Mouse (Mus musculus) kidney, adult 18-20 months (tissue): ENCODE measurements around the gene Aff3.

Experiments
- DNase-seq: peaks from one replicate; pipeline ENCODE4 v3.0.0; 2021

Gene Aff3

GRCm38 (mm10) chr1:38654981-38655540, 9.7 kb downstream of the Aff3 start:
- DNase-seq = no peak

DNA sequence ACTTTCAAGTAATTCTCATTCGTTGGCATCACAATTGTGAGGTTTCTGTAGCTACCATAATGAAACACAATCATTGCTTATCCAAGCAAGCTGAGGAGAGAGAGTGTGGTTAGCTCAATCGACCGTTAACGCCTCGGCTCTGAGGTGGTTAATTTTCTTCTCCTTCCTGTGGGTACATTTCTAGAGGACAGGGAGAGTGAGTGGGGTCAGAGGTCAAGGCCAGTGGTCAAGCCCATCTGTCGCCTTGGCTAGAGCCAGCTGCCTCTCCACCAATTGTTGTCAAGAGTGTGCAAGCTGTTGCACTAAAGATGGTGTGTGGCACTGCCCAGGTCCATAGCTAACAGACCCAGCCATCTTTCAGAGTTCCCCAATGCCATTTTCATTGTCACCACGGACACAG, 14.7 kb downstream of the Aff3 start:
- no peak for DNase-seq

DNA sequence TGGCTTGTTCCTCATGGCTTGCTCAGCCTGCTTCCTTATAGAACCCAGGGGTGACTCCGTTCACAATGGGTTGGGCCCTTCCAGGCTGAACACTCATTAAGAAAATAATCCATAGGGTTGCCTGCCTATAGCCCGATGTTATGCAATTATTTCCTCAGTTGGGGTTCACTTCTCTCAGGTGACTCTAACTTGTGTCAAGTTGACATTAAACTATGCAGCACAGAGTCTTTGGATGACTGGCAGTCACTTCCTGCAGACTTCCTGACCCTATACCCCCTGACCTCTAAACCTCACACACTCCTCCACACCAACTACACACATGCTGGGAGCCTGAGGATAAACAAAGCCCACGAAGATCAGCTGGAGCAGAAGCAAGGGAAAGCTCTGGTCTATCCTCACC, 15.6 kb downstream of the Aff3 start:
- DNase-seq = no peak

- DNase-seq = no peak
Measured at GRCm38 (mm10) chr1:38642288-38642687, 22.5 kb downstream of the Aff3 start.

GRCm38 (mm10) chr1:38639669-38640068, 25.1 kb downstream of the Aff3 start:
- DNase-seq = no peak

- DNase-seq = no peak
Measured at GRCm38 (mm10) chr1:38635596-38635995, 29.2 kb downstream of the Aff3 start.

DNA sequence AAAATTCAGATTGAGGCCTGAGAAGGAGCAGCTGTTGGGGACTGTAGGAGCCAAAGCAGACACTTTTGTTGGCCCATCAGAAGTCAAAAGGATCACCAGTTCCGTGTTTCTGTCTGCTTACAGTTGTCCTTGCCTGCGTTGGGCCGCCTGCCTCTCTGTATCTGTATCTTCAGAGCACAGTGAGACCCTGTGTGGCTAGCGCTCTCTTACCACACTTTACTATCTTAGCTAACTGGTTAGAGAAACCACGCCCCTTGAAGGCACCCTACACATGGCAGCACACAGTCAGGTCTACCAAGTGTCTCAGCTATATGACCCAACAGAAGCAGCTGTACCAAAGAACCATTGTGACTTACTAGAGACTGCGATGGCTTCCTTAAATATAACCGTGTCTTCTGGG, 30.7 kb downstream of the Aff3 start:
- DNase-seq = no peak

GRCm38 (mm10) chr1:38632461-38633180, 32.1 kb downstream of the Aff3 start:
- no peak for DNase-seq

DNA sequence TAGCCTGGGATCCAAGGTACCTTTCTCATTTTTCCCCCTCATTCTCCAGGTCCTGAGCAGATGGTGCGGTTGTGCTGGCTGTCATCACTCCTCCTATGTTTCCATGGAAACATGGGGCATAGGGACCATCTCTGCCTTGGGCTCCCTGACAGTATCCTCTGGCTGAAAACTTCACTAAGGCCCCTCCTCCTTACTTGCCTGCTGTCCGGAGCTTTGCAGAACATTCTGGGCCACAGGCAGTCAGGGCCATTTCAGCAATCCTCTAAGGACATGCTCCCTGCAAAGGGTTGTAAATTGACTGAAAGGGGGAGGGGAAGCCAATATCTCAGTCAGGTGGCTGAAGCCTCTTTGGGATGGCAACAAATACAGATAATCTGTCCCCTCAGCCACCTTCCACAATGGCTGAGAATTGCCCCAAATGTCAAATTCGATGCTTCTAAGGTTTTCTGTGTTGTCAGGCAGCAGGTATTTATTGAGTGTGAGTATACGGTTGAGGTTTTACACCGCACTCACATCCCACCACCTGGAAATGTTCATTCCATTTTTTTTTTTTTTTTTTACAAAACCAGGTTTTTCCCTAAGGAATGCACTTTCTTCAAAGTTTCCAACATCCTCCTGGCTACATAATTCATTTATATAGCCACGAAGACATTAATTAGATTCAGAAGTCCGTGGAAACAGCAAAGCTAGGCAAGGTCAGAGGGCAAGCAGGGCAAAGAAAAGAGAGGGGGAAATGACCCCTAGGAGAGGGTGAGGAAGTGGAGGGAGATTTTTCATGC, 33.1 kb downstream of the Aff3 start:
- DNase-seq = no peak

- no peak for DNase-seq
Measured at GRCm38 (mm10) chr1:38628901-38629585, 35.7 kb downstream of the Aff3 start.

DNA sequence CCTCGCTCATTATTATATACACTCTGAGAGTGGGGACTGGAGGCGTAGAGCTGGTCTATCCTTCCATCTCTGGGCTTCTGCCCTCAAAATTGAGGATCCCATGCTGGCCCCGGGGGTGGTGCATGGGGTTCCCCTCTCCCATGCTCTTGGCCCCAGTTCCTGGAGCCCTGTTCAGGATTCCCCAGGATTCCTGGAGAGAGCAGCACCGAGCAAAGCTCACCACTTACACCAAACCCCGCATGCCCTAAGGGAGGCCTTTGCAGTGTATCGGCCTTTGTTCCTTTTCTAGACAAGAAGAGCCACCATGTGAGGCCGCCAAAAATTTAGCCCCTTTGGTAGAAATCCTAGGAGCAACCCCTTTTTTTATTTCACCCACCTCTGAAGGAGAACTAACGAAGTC, 36.3 kb downstream of the Aff3 start:
- no peak for DNase-seq

DNA sequence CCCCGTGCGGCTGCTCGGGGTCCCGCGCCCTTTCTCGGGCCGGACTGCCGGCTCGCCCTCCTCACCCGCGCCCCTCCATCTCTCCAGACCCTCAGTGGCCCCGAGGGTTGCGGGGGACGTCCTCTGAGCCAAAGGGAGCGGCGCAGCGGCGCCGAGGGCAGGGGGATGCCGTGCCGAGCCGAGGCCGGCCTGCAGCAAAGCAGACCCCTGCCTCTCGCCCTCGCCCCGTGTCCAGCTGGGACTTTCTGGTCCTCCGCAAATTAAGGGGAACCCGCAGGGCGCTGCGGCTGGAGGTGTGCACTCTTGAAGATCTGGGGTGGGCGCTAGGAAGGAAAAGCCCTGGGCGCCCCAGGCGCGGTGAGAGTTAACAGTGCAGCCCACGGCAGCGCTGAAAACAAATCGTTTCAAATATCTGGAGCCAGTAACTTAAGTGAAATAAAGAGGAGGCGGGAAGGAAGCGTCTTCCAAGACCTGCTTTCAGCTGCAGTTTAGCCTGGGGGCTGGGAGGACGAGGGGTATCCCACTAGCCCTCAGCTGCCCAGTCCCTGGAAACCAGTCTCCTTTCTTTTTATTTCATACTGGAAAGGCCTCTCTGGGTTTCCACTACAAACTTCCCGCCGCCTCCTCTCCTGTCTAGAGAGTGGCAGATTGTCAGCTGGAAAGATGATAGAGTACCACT, 36.9 kb downstream of the Aff3 start:
- DNase-seq = no peak

- peak; percentile 22 for DNase-seq
Measured at GRCm38 (mm10) chr1:38626739-38627661, 37.8 kb downstream of the Aff3 start.

DNA sequence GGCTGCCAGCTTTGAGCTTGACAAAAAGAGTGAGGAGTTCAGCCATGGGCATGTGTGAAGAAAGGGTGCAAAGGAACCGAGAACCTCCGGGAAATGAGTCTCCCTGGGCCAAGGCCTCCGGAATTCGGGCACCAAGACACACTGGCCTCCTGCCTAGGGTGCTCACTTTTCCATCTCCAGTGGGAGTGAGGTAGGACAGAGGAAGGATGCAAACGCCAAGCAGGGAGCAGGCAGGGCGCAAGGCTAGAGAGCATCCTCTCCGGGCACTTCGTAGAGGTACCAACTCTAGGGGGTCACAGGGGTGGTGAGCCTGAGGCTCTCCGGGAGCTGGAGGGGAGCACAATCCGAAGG, 38.4 kb downstream of the Aff3 start:
- no peak for DNase-seq

DNA sequence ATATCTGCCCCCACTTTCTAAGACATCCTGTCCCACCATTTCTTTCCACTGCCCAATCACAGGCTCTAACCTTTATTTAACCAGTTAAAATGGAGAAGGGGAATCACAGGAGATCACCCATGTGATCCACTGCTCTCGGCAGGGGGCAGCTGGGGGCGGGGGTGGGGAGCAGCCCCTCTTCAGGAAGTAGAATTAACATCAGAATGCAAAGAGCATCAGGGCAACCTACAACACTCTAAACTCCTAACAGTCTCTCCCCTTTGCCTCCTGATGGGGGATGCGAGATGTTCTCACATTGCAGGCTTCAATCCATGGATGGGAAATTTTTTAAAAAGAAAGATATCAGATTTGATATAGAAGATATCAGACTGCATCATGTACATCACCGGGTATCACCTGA, 42.9 kb downstream of the Aff3 start:
- no peak for DNase-seq

- no peak for DNase-seq
Measured at GRCm38 (mm10) chr1:38620401-38620800, 44.4 kb downstream of the Aff3 start.

- no peak for DNase-seq
Measured at GRCm38 (mm10) chr1:38606741-38607140, 58.0 kb downstream of the Aff3 start.

DNA sequence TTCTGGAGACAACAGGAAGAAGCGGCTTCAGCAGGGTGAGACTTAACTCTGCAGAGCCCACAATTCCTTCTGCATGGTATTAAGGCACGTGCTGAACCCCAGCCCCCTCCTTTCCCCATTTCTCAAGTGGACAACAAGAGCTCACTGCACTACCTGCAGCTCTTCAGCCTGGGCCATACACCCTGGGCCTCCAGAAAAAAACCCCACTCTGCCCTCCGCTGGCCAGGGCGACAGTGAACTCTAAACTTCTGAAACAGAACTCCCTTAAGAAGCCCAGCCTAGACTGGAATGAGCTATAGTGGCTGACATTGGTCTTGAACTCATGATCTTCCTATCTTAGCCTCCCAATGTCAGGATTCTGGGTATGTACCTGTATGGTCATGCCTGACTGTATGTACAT, 59.3 kb downstream of the Aff3 start:
- no peak for DNase-seq

GRCm38 (mm10) chr1:38604611-38605010, 60.1 kb downstream of the Aff3 start:
- DNase-seq = no peak

DNA sequence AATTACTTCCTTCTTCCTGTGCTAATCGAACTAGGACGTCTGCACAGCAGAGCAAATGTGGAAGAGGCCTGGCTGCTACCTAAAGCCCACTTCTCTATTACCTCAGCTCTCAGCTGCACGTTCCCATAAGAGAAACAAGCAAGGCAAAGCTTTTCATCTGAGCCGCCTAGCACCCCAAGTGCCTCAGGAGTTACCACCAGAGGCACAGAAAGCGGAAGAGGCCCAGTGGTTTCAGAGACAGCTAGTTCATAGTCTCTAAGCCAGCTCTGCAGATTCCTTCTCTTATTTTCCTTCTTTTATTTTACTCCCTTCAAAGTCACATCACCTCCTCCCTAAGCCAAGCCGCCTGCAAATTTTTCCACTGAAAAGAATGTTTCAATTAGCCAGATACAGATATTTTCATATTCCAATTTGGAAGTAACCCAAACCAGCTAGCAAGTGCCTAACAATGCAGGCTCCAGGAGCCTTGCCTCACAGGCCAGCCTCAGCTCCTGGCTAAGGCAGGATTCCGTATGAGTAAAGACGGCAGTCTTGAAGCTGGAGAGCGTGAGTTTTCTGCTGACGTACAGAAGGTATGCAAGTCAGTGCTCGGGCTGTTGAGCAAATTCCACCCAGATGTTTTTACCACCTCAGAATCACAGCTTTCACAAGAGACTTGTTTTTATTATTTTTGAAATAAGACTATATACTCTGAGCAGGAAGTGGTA, 62.8 kb downstream of the Aff3 start:
- no peak for DNase-seq

- DNase-seq = no peak
Measured at GRCm38 (mm10) chr1:38595311-38595710, 69.4 kb downstream of the Aff3 start.
